Mouse (Mus musculus): ENCODE measurements around the gene Scnn1a. TPM values are rescaled to one million over a fixed set of nuclear protein-coding genes. Genes with fewer than 3 reads are reported as not detected.
"Not testable (repeated sequence)": the region's sequence is repeated elsewhere in the genome, so short reads cannot be mapped to it uniquely, and the experiment has no call there.

Gene Scnn1a
- 0.67 and 0.77 TPM in 2 replicates for polyA plus RNA-seq (2014; fragmentation: Nextera tagmentation; extraction: Ambion mirVana)

DNA sequence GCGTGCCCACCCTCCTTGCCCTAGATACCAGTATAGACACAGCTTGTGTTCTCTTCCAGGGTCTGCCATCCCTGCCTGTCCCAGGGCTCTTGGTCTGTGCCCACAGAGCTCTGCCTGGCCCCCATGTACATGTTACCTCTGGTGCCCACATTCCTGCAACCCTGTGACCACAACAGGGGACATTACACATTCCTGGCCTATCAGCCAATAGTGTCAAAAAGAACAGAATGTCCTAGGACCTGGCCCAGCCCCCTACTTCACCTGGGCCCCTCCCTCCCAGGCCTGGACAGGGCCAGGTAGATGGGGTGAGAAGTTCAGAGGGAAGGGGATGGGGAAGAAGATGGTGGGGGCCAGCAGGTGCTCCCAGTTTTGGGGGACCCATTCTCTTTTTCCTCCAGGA is at the start of gene Scnn1a:
Gene Scnn1a (plus strand): TSS at position 337 of the 400 bp plus-strand sequence.
- ATAC-seq (ENCODE audit: low read depth): no peak
- H3K36me3 ChIP-seq (ENCODE audit: control insufficient read depth, insufficient read depth, low read length): no peaks in the 10 kb centered on the region
- no peak within 1 kb of the TSS for H3K27ac ChIP-seq (ENCODE audit: low read depth, low read length)
- no peak within 1 kb of the TSS for H3K4me2 ChIP-seq (ENCODE audit: low read depth, low read length)
- H3K9me3 ChIP-seq (ENCODE audit: control insufficient read depth, low read length): no peaks in the 10 kb centered on the region
- no peak within 1 kb of the TSS for H3K4me3 ChIP-seq (ENCODE audit: low read depth, low read length)
- 83% methylated on average over 1 of the region's 1 CpGs for WGBS
- H3K9ac ChIP-seq (replicated peaks; ENCODE audit: low read depth, low read length): no peak within 1 kb of the TSS
- H3K4me1 ChIP-seq (ENCODE audit: control insufficient read depth, insufficient read depth, low read length): no peaks in the 10 kb centered on the region
- peaks cover 8% of the 10 kb centered on the region for H3K27me3 ChIP-seq (ENCODE audit: control insufficient read depth, insufficient read depth, low read length)

DNA sequence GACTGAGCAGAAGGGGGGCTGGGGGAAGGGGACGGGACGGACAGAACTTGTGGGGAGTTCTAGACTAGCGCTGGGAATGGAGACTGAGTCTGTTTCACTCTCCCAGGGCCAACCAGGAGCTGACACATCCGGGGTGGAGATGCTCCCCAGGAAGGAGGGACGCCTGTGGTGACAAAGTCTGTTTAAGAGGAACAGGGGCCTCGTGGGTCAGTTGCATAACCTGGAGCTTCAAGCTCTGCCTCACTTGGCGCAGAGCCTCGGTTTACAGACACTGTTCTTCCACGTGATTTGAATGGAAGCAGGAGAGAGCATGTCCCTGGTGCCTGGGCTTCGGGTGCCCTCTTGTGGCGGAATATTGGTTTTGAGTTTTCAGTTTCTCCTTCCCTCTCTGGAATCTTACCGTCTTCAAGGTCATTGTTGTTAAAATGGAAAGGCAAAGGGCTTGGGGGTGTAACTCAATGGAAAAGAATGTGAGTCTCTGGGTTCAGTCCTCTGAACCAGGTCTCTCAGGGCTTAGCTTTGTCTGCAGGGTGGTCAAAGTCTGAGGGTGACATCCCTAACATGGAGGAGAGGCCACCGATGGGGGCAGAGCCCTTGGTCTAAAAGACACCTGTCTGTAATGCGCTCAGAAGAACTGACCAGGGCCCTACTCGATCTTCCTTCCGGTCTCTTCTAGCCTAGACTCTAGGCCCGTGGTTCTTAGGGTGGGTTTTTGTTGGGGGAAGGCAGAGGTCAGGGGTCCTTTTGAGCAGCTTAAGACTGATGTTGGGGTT is 48.8 kb upstream of the Scnn1a start:
- Histone ChIP-seq H3K27me3 (ENCODE audit: control insufficient read depth, insufficient read depth, low read length) (no peaks in the 10 kb centered on the region), H3K27ac (ENCODE audit: low read depth, low read length) (no peak overlapping the region), H3K4me2 (ENCODE audit: low read depth, low read length) (no peak overlapping the region), H3K4me3 (ENCODE audit: low read depth, low read length) (no peak overlapping the region), H3K9ac (replicated peaks; ENCODE audit: low read depth, low read length) (no peak overlapping the region), H3K36me3 (ENCODE audit: control insufficient read depth, insufficient read depth, low read length) (no peaks in the 10 kb centered on the region), H3K4me1 (ENCODE audit: control insufficient read depth, insufficient read depth, low read length) (no peaks in the 10 kb centered on the region), H3K9me3 (ENCODE audit: control insufficient read depth, low read length) (no peaks in the 10 kb centered on the region)
- 22% methylated on average over 17 of the region's 17 CpGs for WGBS
- peak; percentile 92 for ATAC-seq (ENCODE audit: low read depth)

DNA sequence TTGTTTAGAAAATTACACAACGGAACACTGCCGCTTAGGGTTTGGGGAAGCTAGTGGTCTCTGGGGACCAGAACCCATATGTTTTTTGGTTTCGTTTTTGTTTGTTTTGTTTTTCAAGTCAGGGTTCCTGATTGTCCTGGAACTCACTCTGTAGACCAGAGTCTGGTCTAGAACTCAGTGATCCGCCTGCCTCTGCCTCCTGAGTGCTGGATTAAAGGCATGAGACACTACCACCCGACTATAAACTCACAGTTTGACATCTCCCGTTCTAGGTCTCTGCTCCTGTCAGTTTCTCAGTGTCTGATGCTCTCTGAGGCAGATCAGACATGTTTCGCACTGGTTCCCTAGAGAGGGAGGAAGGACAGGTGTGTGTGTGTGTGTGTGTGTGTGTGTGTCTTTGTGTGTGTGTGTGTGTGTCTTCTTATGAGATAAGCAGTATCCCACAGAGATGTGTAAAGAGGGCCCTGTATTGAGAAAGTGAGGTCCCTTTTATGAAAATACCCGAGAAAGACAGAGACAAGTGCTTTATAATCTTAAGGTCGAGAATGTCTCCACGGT is 48.2 kb upstream of the Scnn1a start:
- no peaks in the 10 kb centered on the region for H3K9me3 ChIP-seq (ENCODE audit: control insufficient read depth, low read length)
- no peaks in the 10 kb centered on the region for H3K27me3 ChIP-seq (ENCODE audit: control insufficient read depth, insufficient read depth, low read length)
- WGBS: 81% methylated on average over 10 of the region's 10 CpGs
- no peak overlapping the region for H3K27ac ChIP-seq (ENCODE audit: low read depth, low read length)
- H3K4me3 ChIP-seq (ENCODE audit: low read depth, low read length): no peak overlapping the region
- no peak overlapping the region for H3K9ac ChIP-seq (replicated peaks; ENCODE audit: low read depth, low read length)
- no peaks in the 10 kb centered on the region for H3K36me3 ChIP-seq (ENCODE audit: control insufficient read depth, insufficient read depth, low read length)
- H3K4me1 ChIP-seq (ENCODE audit: control insufficient read depth, insufficient read depth, low read length): no peaks in the 10 kb centered on the region
- H3K4me2 ChIP-seq (ENCODE audit: low read depth, low read length): no peak overlapping the region
- no peak for ATAC-seq (ENCODE audit: low read depth)

DNA sequence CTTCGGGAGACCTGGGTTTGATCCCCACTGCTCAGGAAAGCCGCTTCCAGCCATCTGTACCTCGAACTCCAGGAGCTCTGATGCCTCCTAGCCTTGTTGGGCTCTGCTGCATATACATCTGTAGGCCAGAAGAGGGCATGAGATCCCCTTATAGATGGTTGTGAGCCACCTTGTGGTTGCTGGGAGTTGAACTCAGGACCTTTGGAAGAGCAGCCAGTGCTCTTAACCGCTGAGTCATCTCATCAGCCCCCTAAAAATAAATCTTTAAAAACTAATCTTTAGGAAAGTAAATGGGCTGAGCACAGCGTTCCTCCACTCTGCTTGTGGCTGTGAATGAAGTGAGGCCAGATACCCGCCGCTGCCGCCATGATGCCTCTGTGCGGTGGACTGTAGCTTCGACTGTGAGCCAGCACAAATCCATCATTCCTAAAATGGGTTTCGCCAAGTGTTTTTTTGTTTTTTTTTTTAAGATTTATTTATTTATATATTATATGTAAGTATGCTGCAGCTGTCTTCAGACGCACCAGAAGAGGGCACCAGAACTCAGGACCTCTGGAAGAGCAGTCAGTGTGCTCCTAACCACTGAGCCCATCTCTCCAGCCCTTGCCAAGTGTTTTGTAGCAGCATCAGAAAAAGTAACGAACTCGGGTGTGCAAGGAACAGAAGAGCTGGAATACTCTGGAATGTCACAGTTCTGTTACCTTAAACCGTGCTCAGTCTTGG is 45.5 kb upstream of the Scnn1a start:
- Histone ChIP-seq H3K27me3 (ENCODE audit: control insufficient read depth, insufficient read depth, low read length) (no peaks in the 10 kb centered on the region), H3K4me3 (ENCODE audit: low read depth, low read length) (no peak overlapping the region), H3K27ac (ENCODE audit: low read depth, low read length) (no peak overlapping the region), H3K4me2 (ENCODE audit: low read depth, low read length) (no peak overlapping the region), H3K9me3 (ENCODE audit: control insufficient read depth, low read length) (no peaks in the 10 kb centered on the region), H3K4me1 (ENCODE audit: control insufficient read depth, insufficient read depth, low read length) (no peaks in the 10 kb centered on the region), H3K36me3 (ENCODE audit: control insufficient read depth, insufficient read depth, low read length) (no peaks in the 10 kb centered on the region), H3K9ac (replicated peaks; ENCODE audit: low read depth, low read length) (no peak overlapping the region)
- WGBS: 62% methylated on average over 15 of the region's 15 CpGs
- ATAC-seq (ENCODE audit: low read depth): no peak

DNA sequence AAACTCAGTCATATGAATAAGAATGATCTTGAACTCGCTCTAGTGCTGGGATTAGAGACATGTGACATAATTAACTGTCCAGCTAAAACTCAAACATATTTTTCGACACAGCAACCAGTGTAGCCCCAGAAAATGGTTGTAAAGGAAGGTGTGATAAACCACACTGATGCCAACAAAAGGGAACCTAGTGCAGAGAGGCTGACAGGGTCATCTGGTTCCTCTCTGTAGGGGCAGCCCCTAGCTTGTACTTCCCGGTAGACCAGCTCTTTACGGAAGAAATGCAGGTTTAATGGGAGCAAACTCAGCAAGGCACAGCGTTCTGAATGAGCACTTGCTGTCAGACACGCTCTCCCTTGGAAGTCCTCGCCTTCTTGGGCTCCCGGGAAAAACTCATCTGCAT is 40.7 kb upstream of the Scnn1a start:
- 63% methylated on average over 8 of the region's 8 CpGs for WGBS
- H3K4me2 ChIP-seq (ENCODE audit: low read depth, low read length): no peak overlapping the region
- no peaks in the 10 kb centered on the region for H3K27me3 ChIP-seq (ENCODE audit: control insufficient read depth, insufficient read depth, low read length)
- no peaks in the 10 kb centered on the region for H3K36me3 ChIP-seq (ENCODE audit: control insufficient read depth, insufficient read depth, low read length)
- no peak for ATAC-seq (ENCODE audit: low read depth)
- H3K4me1 ChIP-seq (ENCODE audit: control insufficient read depth, insufficient read depth, low read length): no peaks in the 10 kb centered on the region
- no peak overlapping the region for H3K27ac ChIP-seq (ENCODE audit: low read depth, low read length)
- no peak overlapping the region for H3K9ac ChIP-seq (replicated peaks; ENCODE audit: low read depth, low read length)
- no peak overlapping the region for H3K4me3 ChIP-seq (ENCODE audit: low read depth, low read length)
- no peaks in the 10 kb centered on the region for H3K9me3 ChIP-seq (ENCODE audit: control insufficient read depth, low read length)

DNA sequence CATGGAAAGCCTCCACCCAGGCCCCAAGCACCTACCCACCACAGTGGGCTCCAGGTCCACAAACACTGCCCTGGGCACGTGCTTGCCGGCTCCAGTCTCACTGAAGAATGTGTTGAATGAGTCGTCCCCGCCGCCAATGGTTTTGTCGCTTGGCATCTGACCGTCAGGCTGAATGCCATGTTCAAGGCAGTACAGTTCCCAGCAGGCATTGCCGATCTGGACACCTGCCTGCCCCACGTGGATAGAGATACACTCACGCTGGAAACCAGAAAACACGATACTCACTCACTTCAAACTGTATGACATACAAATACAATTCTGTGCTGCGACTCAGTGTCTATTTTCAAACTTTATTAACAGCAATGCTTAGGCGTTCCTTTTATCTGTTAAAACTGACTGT is 37.7 kb upstream of the Scnn1a start:
- not testable (repeated sequence) for H3K36me3 ChIP-seq (ENCODE audit: control insufficient read depth, insufficient read depth, low read length); H3K27me3 ChIP-seq (ENCODE audit: control insufficient read depth, insufficient read depth, low read length); H3K4me3 ChIP-seq (ENCODE audit: low read depth, low read length); H3K27ac ChIP-seq (ENCODE audit: low read depth, low read length); H3K4me2 ChIP-seq (ENCODE audit: low read depth, low read length); H3K9me3 ChIP-seq (ENCODE audit: control insufficient read depth, low read length); ATAC-seq (ENCODE audit: low read depth); H3K9ac ChIP-seq (replicated peaks; ENCODE audit: low read depth, low read length); H3K4me1 ChIP-seq (ENCODE audit: control insufficient read depth, insufficient read depth, low read length)
- 93% methylated on average over 13 of the region's 13 CpGs for WGBS

DNA sequence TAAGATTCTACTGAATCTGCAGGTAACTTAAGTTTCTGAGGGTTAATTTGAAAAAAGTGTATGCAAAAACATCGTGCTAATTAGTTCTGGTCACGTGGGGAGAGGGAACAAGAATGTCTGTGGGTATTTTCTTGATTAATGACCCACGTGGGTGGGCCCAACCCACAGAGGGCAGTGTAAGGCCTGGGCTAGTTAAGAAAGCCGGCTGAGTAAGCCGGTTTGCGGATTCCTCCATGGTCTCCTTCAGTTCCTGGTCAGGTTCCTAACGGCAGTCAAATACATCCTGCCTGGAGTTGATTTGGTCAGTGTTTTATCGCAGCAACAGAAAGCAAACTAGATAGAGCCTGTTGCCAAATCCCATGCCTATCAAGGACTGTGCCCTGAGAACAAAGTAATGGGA is 36.2 kb upstream of the Scnn1a start:
- Histone ChIP-seq H3K9ac (replicated peaks; ENCODE audit: low read depth, low read length) (no peak overlapping the region), H3K4me2 (ENCODE audit: low read depth, low read length) (no peak overlapping the region), H3K4me3 (ENCODE audit: low read depth, low read length) (no peak overlapping the region), H3K27ac (ENCODE audit: low read depth, low read length) (no peak overlapping the region), H3K9me3 (ENCODE audit: control insufficient read depth, low read length) (no peaks in the 10 kb centered on the region), H3K4me1 (ENCODE audit: control insufficient read depth, insufficient read depth, low read length) (no peaks in the 10 kb centered on the region), H3K36me3 (ENCODE audit: control insufficient read depth, insufficient read depth, low read length) (no peaks in the 10 kb centered on the region), H3K27me3 (ENCODE audit: control insufficient read depth, insufficient read depth, low read length) (no peaks in the 10 kb centered on the region)
- WGBS: 45% methylated on average over 8 of the region's 8 CpGs
- ATAC-seq (ENCODE audit: low read depth): no peak

DNA sequence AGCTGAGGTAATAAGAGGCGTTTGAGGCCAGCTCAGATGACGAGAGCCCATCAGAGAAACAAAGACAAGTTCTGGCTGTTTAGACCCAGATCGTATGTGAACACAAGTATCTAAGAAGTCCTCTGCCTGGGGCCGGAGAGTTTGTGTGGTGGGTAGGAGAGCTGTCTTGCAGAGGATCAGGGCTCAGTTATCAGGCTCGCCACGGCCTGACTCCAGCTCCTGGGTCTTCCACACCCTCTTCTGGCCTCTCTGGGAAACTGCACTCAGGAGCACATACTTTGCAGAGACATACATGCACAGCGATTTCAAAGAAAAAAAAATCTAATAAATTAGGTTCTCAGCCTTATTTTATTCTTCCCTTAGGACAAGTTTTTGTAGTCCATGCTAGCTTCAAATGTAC is 35.7 kb upstream of the Scnn1a start:
- ATAC-seq (ENCODE audit: low read depth): no peak
- Histone ChIP-seq H3K27me3 (ENCODE audit: control insufficient read depth, insufficient read depth, low read length) (no peaks in the 10 kb centered on the region), H3K9me3 (ENCODE audit: control insufficient read depth, low read length) (no peaks in the 10 kb centered on the region), H3K4me1 (ENCODE audit: control insufficient read depth, insufficient read depth, low read length) (no peaks in the 10 kb centered on the region), H3K4me2 (ENCODE audit: low read depth, low read length) (no peak overlapping the region), H3K36me3 (ENCODE audit: control insufficient read depth, insufficient read depth, low read length) (no peaks in the 10 kb centered on the region), H3K4me3 (ENCODE audit: low read depth, low read length) (no peak overlapping the region), H3K27ac (ENCODE audit: low read depth, low read length) (no peak overlapping the region), H3K9ac (replicated peaks; ENCODE audit: low read depth, low read length) (no peak overlapping the region)
- 93% methylated on average over 7 of the region's 7 CpGs for WGBS

DNA sequence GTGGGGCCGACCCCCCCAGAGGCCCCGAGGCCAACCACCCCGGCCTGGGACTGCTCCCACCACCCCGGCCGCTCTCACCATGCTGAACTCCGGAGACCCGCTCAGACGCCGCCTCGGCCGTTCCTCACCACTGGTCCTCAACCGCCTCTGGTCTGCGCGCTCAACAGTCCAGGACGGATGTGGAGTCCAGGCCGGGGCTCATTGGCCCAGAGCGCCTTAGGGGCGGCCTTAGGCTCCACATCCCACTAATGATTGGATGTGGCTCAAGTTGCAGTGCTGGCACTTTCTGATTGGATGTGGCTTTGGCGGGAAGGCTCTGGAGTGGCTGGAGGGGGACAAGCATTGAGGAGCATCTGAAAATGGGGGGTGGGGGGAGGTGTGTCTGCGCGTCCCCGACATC is 34.6 kb upstream of the Scnn1a start, which contains the start of gene Tuba3a:
Gene Tuba3a (minus strand): TSS at position 153 of the 400 bp plus-strand sequence.
- no peak within 1 kb of the TSS for H3K9ac ChIP-seq (replicated peaks; ENCODE audit: low read depth, low read length)
- no peaks in the 10 kb centered on the region for H3K36me3 ChIP-seq (ENCODE audit: control insufficient read depth, insufficient read depth, low read length)
- no peak for ATAC-seq (ENCODE audit: low read depth)
- H3K27me3 ChIP-seq (ENCODE audit: control insufficient read depth, insufficient read depth, low read length): no peaks in the 10 kb centered on the region
- no peaks in the 10 kb centered on the region for H3K9me3 ChIP-seq (ENCODE audit: control insufficient read depth, low read length)
- no peak within 1 kb of the TSS for H3K4me2 ChIP-seq (ENCODE audit: low read depth, low read length)
- H3K4me1 ChIP-seq (ENCODE audit: control insufficient read depth, insufficient read depth, low read length): no peaks in the 10 kb centered on the region
- no peak within 1 kb of the TSS for H3K4me3 ChIP-seq (ENCODE audit: low read depth, low read length)
- 97% methylated on average over 20 of the region's 22 CpGs for WGBS
- H3K27ac ChIP-seq (ENCODE audit: low read depth, low read length): no peak within 1 kb of the TSS
